Mouse (Mus musculus) bone marrow macrophage, adult 2 months (primary cell): ENCODE measurements around the gene Rtn2.

ENCODE experiments used
- CTCF ChIP-seq: IDR thresholded peaks from 2 replicates; pipeline ENCODE4 v1.5.1; 2012; ENCODE audit warnings: low read depth, mild to moderate bottlenecking, low read length, moderate library complexity
- POLR2A ChIP-seq: IDR thresholded peaks from 2 replicates; pipeline ENCODE4 v1.6.1; 2012; ENCODE audit warnings: mild to moderate bottlenecking, low read depth, low read length, borderline replicate concordance

GRCm38 (mm10) chr7:19338060-19338459 lies 55.6 kb downstream of the Rtn2 start:
- no peak for TF ChIP-seq CTCF
- no peak for TF ChIP-seq POLR2A
